Mouse (Mus musculus) neutrophil, adult 65 days (primary cell): ENCODE measurements around the gene A330070K13Rik. TPM values are rescaled to one million over a fixed set of nuclear protein-coding genes. Genes with fewer than 3 reads are reported as not detected.

Experiments
- total RNA-seq: library from RNA; stranded (reverse); gene quantifications from 2 replicates; pipeline ENCODE4 v1.2.4, GENCODE M21; 2023

A330070K13Rik gene
- not detected in 2 replicates for total RNA-seq

GRCm38 (mm10) chr5:130384222-130384912 is at the start of gene A330070K13Rik:
Gene A330070K13Rik (minus strand): TSS chr5:130384631.

GRCm38 (mm10) chr5:130369237-130369636 is 15.2 kb downstream of the A330070K13Rik start, which contains the start of gene Caln1:
Gene Caln1 (plus strand): TSS chr5:130369455.

Other genes with a start within 250 kb of the A330070K13Rik start
- 5.1 and 5.3 TPM in 2 replicates for gene Kctd7, start 239.8 kb downstream of the A330070K13Rik start, total RNA-seq
- 220 and 322 TPM in 2 replicates for gene Rabgef1, start 212.8 kb downstream of the A330070K13Rik start, total RNA-seq
- gene Tmem248, start 167.6 kb downstream of the A330070K13Rik start, total RNA-seq = 67.3 and 67.9 TPM in 2 replicates
- gene Sbds, start 129.1 kb downstream of the A330070K13Rik start, total RNA-seq = 46.5 and 48.1 TPM in 2 replicates
- gene Tyw1, start 129.0 kb downstream of the A330070K13Rik start, total RNA-seq = 9.4 and 11.7 TPM in 2 replicates
- not detected in 2 replicates for gene Caln1, start 15.2 kb downstream of the A330070K13Rik start, total RNA-seq